Mouse (Mus musculus): ENCODE results near the gene Fat3.

DNA sequence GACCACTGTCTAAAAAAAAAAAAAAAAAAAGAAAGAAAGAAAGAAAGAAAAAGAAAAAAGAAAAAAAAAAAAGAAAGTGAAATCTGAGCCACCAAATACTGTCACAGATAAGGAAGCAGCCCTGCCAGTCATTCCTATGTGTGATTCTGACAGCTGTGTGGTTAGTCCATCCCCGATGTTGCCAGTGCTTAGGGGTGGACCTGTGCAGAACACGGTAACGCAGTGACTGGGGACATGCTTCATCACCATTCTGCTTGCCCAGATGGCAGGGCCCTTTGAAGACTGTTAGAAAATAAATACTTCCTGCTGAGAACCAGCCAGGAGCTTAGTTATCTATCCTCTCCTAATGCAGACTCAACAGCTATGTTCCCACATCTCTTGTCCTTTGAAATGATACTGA, 203.2 kb downstream of the Fat3 start:
- no peak for TF ChIP-seq CTCF (IDR thresholded peaks at IDR 0.05; ENCODE audit: control insufficient read depth, insufficient read depth, low read length)
- TF ChIP-seq POLR2A (IDR thresholded peaks at IDR 0.05; ENCODE audit: borderline replicate concordance, control insufficient read depth, low read depth, low read length) = no peak

All from bone marrow, adult 2 months (tissue).